Comparison of ENCODE assay signal across 22 mouse cellular contexts in genomic region chr3:51638260-51638659, GRCm38 (mm10). TPM values are rescaled to one million over a fixed set of nuclear protein-coding genes. Genes with fewer than 3 reads are reported as not detected.
"Had no signal": no experiment of that assay in that cellular context is flagged by ENCODE, and none has a peak within 500 bp of the region (broad histone marks: within the 10 kb centered on the region; RNA-seq: fewer than 3 reads in every experiment).

No protein-coding gene starts in this region.

- H3K9me3 ChIP-seq: intestine, embryonic 15.5 days; kidney, embryonic 15.5 days; limb, embryonic 15.5 days; neural tube, embryonic 15.5 days had no signal

- H3K4me3 ChIP-seq: intestine, embryonic 15.5 days; kidney, embryonic 15.5 days; limb, embryonic 12.5 days; limb, embryonic 15.5 days; megakaryocyte, embryonic 14.5 days; neural tube, embryonic 12.5 days; neural tube, embryonic 15.5 days had no signal

- H3K27me3 ChIP-seq: intestine, embryonic 15.5 days; kidney, embryonic 15.5 days; limb, embryonic 12.5 days; limb, embryonic 15.5 days; neural tube, embryonic 12.5 days; neural tube, embryonic 15.5 days had no signal

- H3K36me3 ChIP-seq: intestine, embryonic 15.5 days; kidney, embryonic 15.5 days; limb, embryonic 12.5 days; limb, embryonic 15.5 days; neural tube, embryonic 12.5 days; neural tube, embryonic 15.5 days had no signal

- H3K4me1 ChIP-seq: intestine, embryonic 15.5 days; kidney, embryonic 15.5 days; limb, embryonic 15.5 days; neural tube, embryonic 12.5 days; neural tube, embryonic 15.5 days had no signal

- H3K27ac ChIP-seq: intestine, embryonic 15.5 days; kidney, embryonic 15.5 days; limb, embryonic 12.5 days; limb, embryonic 15.5 days; macrophage; neural tube, embryonic 12.5 days; neural tube, embryonic 15.5 days had no signal

- H3K4me2 ChIP-seq: intestine, embryonic 15.5 days; kidney, embryonic 15.5 days; limb, embryonic 12.5 days; limb, embryonic 15.5 days; midbrain, embryonic 11.5 days; neural tube, embryonic 12.5 days; neural tube, embryonic 15.5 days had no signal

- H3K9ac ChIP-seq: intestine, embryonic 15.5 days; kidney, embryonic 15.5 days; limb, embryonic 12.5 days; limb, embryonic 15.5 days; neural tube, embryonic 12.5 days; neural tube, embryonic 15.5 days had no signal

- DNase-seq: kidney, adult 11 months; kidney, adult 8-10 months; kidney, postnatal 10 days; kidney, postnatal 36 days; left cerebral cortex, postnatal 4 days; lung, adult 2 months; lung, postnatal 14 days; midbrain, embryonic 14.5 days; right cerebral cortex, adult 18-20 months; right cerebral cortex, postnatal 14 days; spleen, adult 18-20 months; thymus, adult 18-20 months; thymus, postnatal 36 days had no signal

- ATAC-seq: intestine, embryonic 15.5 days had no signal

RNA-seq across cellular contexts. Expression of gene Mgst2, which starts 21.9 kb away (rescaled TPM):
- polyA plus RNA-seq: midbrain, embryonic 11.5 days had no signal
